Mouse (Mus musculus) midbrain, embryonic 10.5 days (tissue): ENCODE data around the gene Gm20708. TPM values are rescaled to one million over a fixed set of nuclear protein-coding genes. Genes with fewer than 3 reads are reported as not detected.

Source experiments
- DNase-seq: peaks from one replicate; pipeline ENCODE4 v3.0.0-alpha.2; 2017; ENCODE audit warnings: low spot score
- H3K27ac ChIP-seq: fragments of 300-500 bp; sonication (generic); replicated peaks from 2 replicates; pipeline ENCODE4 v1.5.1; 2016; ENCODE audit warnings: mild to moderate bottlenecking
- H3K27me3 ChIP-seq: fragments of 300-500 bp; sonication (generic); 2 replicates; pipeline ENCODE4 v1.6.1; 2016; ENCODE audit warnings: low read depth, mild to moderate bottlenecking; ENCODE audit not compliant: poor library complexity, severe bottlenecking
- H3K36me3 ChIP-seq: fragments of 300-500 bp; sonication (generic); 2 replicates; pipeline ENCODE4 v1.6.1; 2016; ENCODE audit warnings: mild to moderate bottlenecking, moderate library complexity
- H3K4me1 ChIP-seq: fragments of 300-500 bp; sonication (generic); 2 replicates; pipeline ENCODE4 v1.6.1; 2016
- H3K4me3 ChIP-seq: fragments of 300-500 bp; sonication (generic); 2 replicates; pipeline ENCODE4 v1.5.1; 2016; ENCODE audit warnings: mild to moderate bottlenecking, moderate library complexity
- H3K9me3 ChIP-seq: fragments of 300-500 bp; sonication (generic); replicated peaks from 2 replicates; pipeline ENCODE4 v1.6.1; 2016; ENCODE audit warnings: mild to moderate bottlenecking
- WGBS: fragments of 180-500 bp; shearing (Covaris S2); methylation state at CpG from one replicate; pipeline ENCODE4 v1.1.7; 2016; 5-methylcytosine and 5-hydroxymethylcytosine counted together
- polyA plus RNA-seq: library from polyadenylated mRNA; unstranded; fragments of >200 nt; fragmentation: Nextera tagmentation; extraction: Ambion mirVana; gene quantifications from 2 replicates; pipeline ENCODE4 v1.2.1, GENCODE M21; 2016

The Gm20708 gene
- polyA plus RNA-seq, 1 experiment from 2014 or later, result 0.58 TPM

DNA sequence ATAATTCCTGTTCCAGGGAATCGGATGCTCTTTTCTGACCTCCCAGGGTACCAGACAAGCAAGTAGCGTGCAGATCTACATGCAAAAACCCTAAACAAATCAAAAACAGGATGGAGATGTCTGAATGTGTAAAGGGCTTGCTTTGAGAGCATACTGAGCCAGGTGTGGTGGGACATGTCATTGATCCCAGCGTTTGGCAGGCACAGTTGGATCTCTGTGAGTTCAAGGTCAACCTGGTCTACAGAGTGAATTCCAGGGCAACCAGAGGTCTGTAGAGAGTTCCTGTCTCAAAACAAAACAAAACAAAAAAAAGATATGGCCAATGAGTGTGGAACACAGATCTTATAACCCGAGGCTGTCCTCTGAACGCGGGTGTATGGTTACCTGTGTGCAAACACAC is 13.9 kb downstream of the Gm20708 start:
- H3K4me1 ChIP-seq, result peaks cover 52% of the 10 kb centered on the region
- no peak overlapping the region for H3K27ac ChIP-seq
- no peak overlapping the region for H3K4me3 ChIP-seq
- H3K9me3 ChIP-seq, result no peaks in the 10 kb centered on the region
- no peaks in the 10 kb centered on the region for H3K27me3 ChIP-seq
- peaks cover 59% of the 10 kb centered on the region for H3K36me3 ChIP-seq
- DNase-seq, result no peak
- 94% methylated on average over 6 of the region's 6 CpGs for WGBS

- H3K4me3 ChIP-seq, result peak overlapping the region; percentile 81
- H3K27ac ChIP-seq, result peak overlapping the region; percentile 97
- DNase-seq, result peak; percentile 83
- no peaks in the 10 kb centered on the region for H3K9me3 ChIP-seq
- H3K27me3 ChIP-seq, result no peaks in the 10 kb centered on the region
- H3K36me3 ChIP-seq, result peaks cover 50% of the 10 kb centered on the region
- peaks cover 57% of the 10 kb centered on the region for H3K4me1 ChIP-seq
- WGBS, result 32% methylated on average over 23 of the region's 23 CpGs
Measured at GRCm38 (mm10) chr11:117824060-117824969, 14.8 kb downstream of the Gm20708 start.

DNA sequence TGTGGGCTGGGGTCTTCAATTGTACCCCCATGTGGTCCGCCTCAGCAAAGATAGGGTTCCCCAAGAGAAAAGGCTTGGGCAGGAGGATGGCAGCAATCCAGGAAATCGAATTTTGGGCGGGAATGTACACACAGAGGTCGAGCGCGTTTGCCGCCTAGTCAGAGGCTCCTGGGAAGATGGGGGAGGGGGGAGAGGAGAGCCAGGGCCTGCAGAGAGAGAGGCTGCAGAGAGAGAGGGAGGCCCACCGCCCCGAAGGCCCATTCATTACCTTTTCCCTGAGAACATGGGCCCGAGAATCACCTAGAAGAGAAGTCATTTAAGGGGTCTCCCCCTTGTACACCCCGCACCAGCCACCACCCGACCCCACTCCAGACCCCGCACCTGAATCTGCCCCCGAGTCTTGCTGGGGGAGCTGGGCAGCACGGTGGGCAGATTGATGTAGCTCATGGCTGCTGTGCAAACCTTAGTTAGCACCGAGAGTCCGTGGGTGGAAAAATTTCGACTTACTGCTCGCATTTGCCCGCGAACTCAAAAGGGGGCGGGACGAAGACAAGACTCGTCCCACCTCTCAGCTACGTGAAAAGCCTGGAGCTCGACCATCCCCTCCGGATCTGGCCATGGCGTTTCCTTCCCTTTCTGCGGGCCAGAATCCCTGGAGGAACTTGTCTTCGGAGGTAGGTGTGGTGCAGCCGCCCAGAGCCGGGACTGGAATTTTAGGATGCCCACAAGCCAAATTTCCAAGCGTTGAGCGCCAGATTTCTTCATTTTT is 16.0 kb downstream of the Gm20708 start, which contains the start of the genes Afmid and Tk1:
Afmid (plus strand) TSS at position 592 of the 769 bp plus-strand sequence.
Tk1 (minus strand) TSS at position 760 of the 769 bp plus-strand sequence.
- H3K4me3 ChIP-seq, result peak within 1 kb of the TSS; percentile 81
- H3K27ac ChIP-seq, result peak within 1 kb of the TSS; percentile 97
- H3K4me1 ChIP-seq, result peaks cover 54% of the 10 kb centered on the region
- H3K9me3 ChIP-seq, result no peaks in the 10 kb centered on the region
- DNase-seq, result peak; percentile 84
- H3K27me3 ChIP-seq, result no peaks in the 10 kb centered on the region
- WGBS, result under 1% methylated on average over 34 of the region's 34 CpGs
- peaks cover 38% of the 10 kb centered on the region for H3K36me3 ChIP-seq

GRCm38 (mm10) chr11:117826164-117826563 is 16.7 kb downstream of the Gm20708 start:
- H3K36me3 ChIP-seq, result peaks cover 31% of the 10 kb centered on the region
- H3K27me3 ChIP-seq, result no peaks in the 10 kb centered on the region
- DNase-seq, result no peak
- H3K27ac ChIP-seq, result peak overlapping the region; percentile 97
- WGBS, result 15% methylated on average over 5 of the region's 5 CpGs
- peak overlapping the region; percentile 81 for H3K4me3 ChIP-seq
- H3K9me3 ChIP-seq, result no peaks in the 10 kb centered on the region
- peaks cover 54% of the 10 kb centered on the region for H3K4me1 ChIP-seq

DNA sequence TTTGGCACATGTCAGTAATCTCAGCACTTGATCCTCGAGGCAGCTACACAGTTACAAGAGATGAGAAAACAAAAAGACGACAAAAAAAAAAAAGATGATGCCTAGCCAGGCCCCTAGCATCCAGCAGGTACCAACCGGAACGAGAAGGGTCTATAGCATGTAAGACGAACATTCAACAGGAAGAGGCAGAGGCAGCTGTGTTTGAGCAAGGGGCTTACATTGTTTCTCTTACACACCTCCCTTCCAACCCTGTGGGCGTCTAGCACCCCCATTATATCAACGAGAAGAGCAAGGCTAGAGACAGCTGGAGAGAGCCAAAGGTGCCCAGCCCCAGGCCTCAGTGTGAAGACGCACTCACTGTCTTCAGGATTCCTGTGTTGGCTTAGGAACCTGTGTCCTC is 17.4 kb downstream of the Gm20708 start:
- peak overlapping the region; percentile 97 for H3K27ac ChIP-seq
- no peaks in the 10 kb centered on the region for H3K27me3 ChIP-seq
- 81% methylated on average over 8 of the region's 8 CpGs for WGBS
- peaks cover 24% of the 10 kb centered on the region for H3K36me3 ChIP-seq
- H3K4me1 ChIP-seq, result peaks cover 59% of the 10 kb centered on the region
- DNase-seq, result no peak
- peak overlapping the region; percentile 81; the same call in 1 of the 2 replicates for H3K4me3 ChIP-seq
- no peaks in the 10 kb centered on the region for H3K9me3 ChIP-seq

- H3K9me3 ChIP-seq, result no peaks in the 10 kb centered on the region
- no peak overlapping the region for H3K4me3 ChIP-seq
- H3K36me3 ChIP-seq, result peaks cover 19% of the 10 kb centered on the region
- H3K4me1 ChIP-seq, result peaks cover 64% of the 10 kb centered on the region
- DNase-seq, result no peak
- 0 out of 2 replicates have a peak overlapping the region, but pooled peaks have one; percentile 13 for H3K27ac ChIP-seq
- no peaks in the 10 kb centered on the region for H3K27me3 ChIP-seq
- 76% methylated on average over 3 of the region's 3 CpGs for WGBS
Measured at GRCm38 (mm10) chr11:117827386-117827785, 17.9 kb downstream of the Gm20708 start.

DNA sequence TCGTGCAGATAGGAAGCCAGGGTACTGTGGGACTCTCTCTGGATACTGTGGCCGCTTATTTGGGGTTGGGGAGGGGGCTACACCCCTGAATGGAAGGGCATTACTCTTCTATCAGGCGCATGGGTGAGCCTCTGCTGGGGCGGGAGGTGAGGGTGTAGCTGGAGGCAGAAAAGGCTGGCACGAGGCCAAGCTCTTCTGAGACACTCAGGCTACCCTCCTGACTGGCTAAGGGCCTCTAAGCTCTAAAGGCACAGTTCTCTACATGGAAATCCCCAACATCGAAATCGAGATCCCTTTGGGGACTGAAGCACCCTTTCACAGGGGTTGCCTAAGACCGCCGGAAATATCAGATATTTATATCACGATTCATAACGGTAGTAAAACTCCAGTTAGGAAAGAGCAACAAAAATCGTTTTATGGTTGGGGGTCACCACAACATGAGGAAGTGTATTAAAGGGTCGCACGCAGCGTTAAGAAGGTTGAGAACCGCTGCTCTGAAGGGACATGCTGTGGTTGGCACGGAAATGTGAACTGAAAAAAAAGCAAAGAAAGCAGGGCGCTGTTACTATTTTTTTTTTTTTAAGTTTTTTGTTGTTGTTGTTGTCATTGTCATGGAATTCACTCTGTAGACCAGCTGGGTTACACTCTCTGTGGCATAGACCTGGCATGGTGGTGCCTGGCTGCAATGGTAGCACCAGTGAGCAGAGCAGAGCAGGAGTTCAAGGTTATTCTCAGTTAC is 18.9 kb downstream of the Gm20708 start:
- Histone ChIP-seq H3K36me3 (peaks cover 10% of the 10 kb centered on the region), H3K4me1 (peaks cover 66% of the 10 kb centered on the region), H3K9me3 (no peaks in the 10 kb centered on the region), H3K27me3 (no peaks in the 10 kb centered on the region), H3K4me3 (no peak overlapping the region), H3K27ac (0 out of 2 replicates have a peak overlapping the region, but pooled peaks have one; percentile 35)
- WGBS, result 90% methylated on average over 18 of the region's 18 CpGs
- DNase-seq, result no peak

DNA sequence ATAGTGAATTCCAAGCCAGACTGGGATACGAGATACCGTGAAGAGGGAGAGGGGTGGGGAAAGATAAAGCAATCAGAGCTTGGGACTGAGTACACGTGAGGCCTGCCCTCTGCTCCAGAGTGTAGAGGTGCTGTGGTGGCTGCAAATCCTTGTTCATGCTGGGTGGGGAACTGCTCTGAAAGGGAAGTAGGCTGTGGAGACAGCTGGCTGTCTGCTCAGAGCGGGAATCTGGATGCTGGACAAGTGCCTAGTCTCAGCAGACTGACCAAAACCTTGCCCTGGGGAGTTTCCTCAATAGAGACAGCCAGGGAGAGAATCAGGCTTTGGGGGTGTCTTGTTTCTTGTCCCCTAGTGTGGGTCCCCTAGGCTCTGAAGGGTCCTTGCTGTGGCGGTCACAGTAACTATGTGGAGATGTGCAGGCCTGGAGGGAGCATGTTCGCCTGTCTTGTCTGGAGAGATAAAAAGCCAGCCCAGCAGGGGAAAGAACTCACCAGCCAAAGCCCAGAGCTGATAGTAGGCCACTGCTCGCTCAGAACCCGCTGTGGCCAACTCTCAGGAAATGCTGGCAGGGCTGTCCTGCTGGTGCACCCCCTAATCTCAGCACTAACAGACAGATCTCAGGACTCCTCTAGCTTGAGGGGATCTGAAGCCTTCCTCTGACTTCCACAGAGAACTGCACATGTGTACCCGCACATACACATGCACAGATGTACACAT is 19.6 kb downstream of the Gm20708 start:
- Histone ChIP-seq H3K9me3 (no peaks in the 10 kb centered on the region), H3K4me3 (no peak overlapping the region), H3K27ac (peak overlapping the region; percentile 35; the same call in 1 of the 2 replicates), H3K36me3 (peaks cover 2% of the 10 kb centered on the region), H3K4me1 (peaks cover 60% of the 10 kb centered on the region), H3K27me3 (no peaks in the 10 kb centered on the region)
- 59% methylated on average over 9 of the region's 9 CpGs for WGBS
- no peak for DNase-seq

GRCm38 (mm10) chr11:117829671-117830215 is 20.3 kb downstream of the Gm20708 start:
- H3K4me1 ChIP-seq, result peaks cover 53% of the 10 kb centered on the region
- H3K36me3 ChIP-seq, result no peaks in the 10 kb centered on the region
- no peak for DNase-seq
- H3K4me3 ChIP-seq, result no peak overlapping the region
- H3K27ac ChIP-seq, result no peak overlapping the region
- H3K27me3 ChIP-seq, result no peaks in the 10 kb centered on the region
- WGBS, result 85% methylated on average over 2 of the region's 2 CpGs
- H3K9me3 ChIP-seq, result no peaks in the 10 kb centered on the region

DNA sequence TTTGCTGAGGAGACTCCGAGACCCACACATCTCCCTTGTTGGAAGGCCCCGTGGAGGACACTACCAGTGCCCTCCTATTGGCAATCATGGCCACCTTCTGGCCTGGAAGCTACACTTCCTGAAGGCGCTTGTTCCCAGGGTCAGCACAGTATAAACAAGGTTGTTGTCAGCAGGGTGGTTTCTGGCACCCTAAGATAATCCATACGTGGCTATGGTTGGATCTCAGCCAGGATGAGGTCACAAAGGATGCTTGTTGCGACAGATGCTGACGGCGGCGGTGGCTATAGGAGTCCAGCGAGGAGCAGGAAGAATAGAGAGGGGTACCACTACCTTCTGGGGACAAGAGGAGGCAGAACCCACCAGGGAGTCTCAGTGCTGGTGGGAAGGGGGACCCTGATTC is 20.9 kb downstream of the Gm20708 start:
- no peaks in the 10 kb centered on the region for H3K36me3 ChIP-seq
- H3K27me3 ChIP-seq, result no peaks in the 10 kb centered on the region
- no peak for DNase-seq
- H3K4me1 ChIP-seq, result peaks cover 47% of the 10 kb centered on the region
- no peak overlapping the region for H3K4me3 ChIP-seq
- 87% methylated on average over 9 of the region's 9 CpGs for WGBS
- H3K27ac ChIP-seq, result no peak overlapping the region
- no peaks in the 10 kb centered on the region for H3K9me3 ChIP-seq

DNA sequence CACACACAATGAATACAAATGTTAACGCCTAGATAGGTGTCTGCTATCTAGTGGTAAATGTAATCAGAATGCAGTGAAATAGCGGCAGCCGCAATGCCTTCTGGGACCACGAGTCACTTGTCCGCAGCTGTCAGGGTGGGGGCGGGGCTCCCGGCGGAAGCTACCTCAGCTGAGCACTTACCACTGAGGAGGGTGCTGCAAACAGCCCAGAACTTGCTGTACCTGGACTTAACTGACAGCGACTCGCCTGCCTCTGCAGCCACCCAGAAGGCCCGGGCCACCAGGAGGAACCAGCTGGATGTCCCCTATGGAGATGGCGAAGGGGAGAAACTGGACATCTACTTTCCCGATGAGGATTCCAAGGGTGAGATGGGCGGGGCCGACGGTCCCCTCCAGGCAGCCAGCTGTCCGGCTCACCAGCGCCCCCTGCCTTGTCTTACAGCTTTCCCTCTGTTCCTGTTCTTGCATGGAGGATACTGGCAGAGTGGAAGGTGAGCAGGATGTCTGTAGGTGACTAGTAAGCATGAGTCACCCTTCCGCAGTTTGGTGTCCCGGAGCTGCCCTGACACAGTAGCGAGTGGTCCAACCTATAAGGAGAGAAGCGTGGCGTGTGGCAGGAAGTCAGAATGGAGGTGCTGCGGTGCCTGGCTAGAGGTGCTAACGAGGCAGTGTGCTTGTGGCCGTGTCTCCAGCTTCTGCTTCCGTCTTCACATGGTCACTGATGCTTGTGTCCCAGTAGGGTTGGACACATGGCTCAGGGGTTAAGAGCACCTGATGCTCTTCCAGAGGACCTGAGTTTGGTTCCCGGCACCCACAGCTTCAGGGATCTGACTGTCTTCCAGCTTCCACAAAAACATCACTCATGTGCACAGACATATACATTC is 22.9 kb downstream of the Gm20708 start:
- DNase-seq, result peak; percentile 86
- 16% methylated on average over 28 of the region's 28 CpGs for WGBS
- H3K27ac ChIP-seq, result peak overlapping the region; percentile 72

More for the DNA sequence above, 22.9 kb downstream of the Gm20708 start:
- no peaks in the 10 kb centered on the region for H3K36me3 ChIP-seq
- no peaks in the 10 kb centered on the region for H3K27me3 ChIP-seq
- peaks cover 32% of the 10 kb centered on the region for H3K4me1 ChIP-seq
- H3K4me3 ChIP-seq, result peak overlapping the region; percentile 54
- H3K9me3 ChIP-seq, result no peaks in the 10 kb centered on the region
